Mouse (Mus musculus): ENCODE measurements around the gene Zfp952. TPM values are rescaled to one million over a fixed set of nuclear protein-coding genes. Genes with fewer than 3 reads are reported as not detected.

The Zfp952 gene
- total RNA-seq, 1 experiment from 2014 or later = 28.3 TPM

- ATAC-seq (ENCODE audit: extremely low read depth, insufficient number of reproducible peaks, low FRiP score, poor library complexity, severe bottlenecking) = peak; percentile 83
These were observed 40.3 kb downstream of the Zfp952 start, which contains the start of gene Zfp763 for GRCm38 (mm10) chr17:33032900-33033891. Gene Zfp763 (minus strand): TSS chr17:33033402.

Other genes with a start within 250 kb of the Zfp952 start
- 54.6 and 57.0 TPM in 2 replicates for gene Zfp871, start 204.8 kb upstream of the Zfp952 start, total RNA-seq (2017)
- not detected in 2 replicates for gene Zfp811, start 183.2 kb upstream of the Zfp952 start, total RNA-seq (2017)
- 4.9 and 12.2 TPM in 2 replicates for gene Zfp799, start 162.9 kb upstream of the Zfp952 start, total RNA-seq (2017)
- gene Zfp870, start 101.5 kb upstream of the Zfp952 start, total RNA-seq (2017) = 5.4 and 6.1 TPM in 2 replicates
- gene Cyp4f14, start 75.8 kb upstream of the Zfp952 start, total RNA-seq (2017) = not detected in 2 replicates
- gene Cyp4f13, start 45.7 kb upstream of the Zfp952 start, total RNA-seq (2017) = 29.6 and 36.0 TPM in 2 replicates
- gene Zfp472, start 27.3 kb upstream of the Zfp952 start, total RNA-seq (2017) = 15.1 and 15.5 TPM in 2 replicates
- 4.2 and 5.3 TPM in 2 replicates for gene Zfp763, start 40.3 kb downstream of the Zfp952 start, total RNA-seq (2017)
- not detected in 2 replicates for gene 4921501E09Rik, start 74.9 kb downstream of the Zfp952 start, total RNA-seq (2017)
- 3.2 and 4.2 TPM in 2 replicates for gene Zfp563, start 96.2 kb downstream of the Zfp952 start, total RNA-seq (2017)
- gene Morc2b, start 146.6 kb downstream of the Zfp952 start, total RNA-seq (2017) = not detected in 2 replicates
- not detected in 2 replicates for gene Olfr55, start 175.3 kb downstream of the Zfp952 start, total RNA-seq (2017)
- not detected in 2 replicates for gene Olfr239, start 198.2 kb downstream of the Zfp952 start, total RNA-seq (2017)
- not detected in 2 replicates for gene Olfr1564, start 228.6 kb downstream of the Zfp952 start, total RNA-seq (2017)

Measured in neutrophil, adult 5-6 weeks (primary cell).